Mouse (Mus musculus) heart, adult 2 months (tissue): ENCODE results near the gene Disp2.

ENCODE experiments used
- CTCF ChIP-seq: fragments of 200-600 bp; IDR thresholded peaks from 2 replicates; pipeline ENCODE4 v1.8.1; 2022; ENCODE audit warnings: antibody characterized with exemption, mild to moderate bottlenecking, moderate library complexity
- EP300 ChIP-seq: fragments of 200-500 bp; IDR thresholded peaks from 2 replicates; pipeline ENCODE4 v1.6.1; 2011; ENCODE audit warnings: low read depth, low read length, control low read depth; ENCODE audit not compliant: insufficient read depth
- POLR2A ChIP-seq: fragments of 200-500 bp; IDR thresholded peaks from 2 replicates; pipeline ENCODE4 v1.6.1; 2011; ENCODE audit warnings: mild to moderate bottlenecking, low read depth, low read length, control low read depth; ENCODE audit not compliant: insufficient read depth

DNA sequence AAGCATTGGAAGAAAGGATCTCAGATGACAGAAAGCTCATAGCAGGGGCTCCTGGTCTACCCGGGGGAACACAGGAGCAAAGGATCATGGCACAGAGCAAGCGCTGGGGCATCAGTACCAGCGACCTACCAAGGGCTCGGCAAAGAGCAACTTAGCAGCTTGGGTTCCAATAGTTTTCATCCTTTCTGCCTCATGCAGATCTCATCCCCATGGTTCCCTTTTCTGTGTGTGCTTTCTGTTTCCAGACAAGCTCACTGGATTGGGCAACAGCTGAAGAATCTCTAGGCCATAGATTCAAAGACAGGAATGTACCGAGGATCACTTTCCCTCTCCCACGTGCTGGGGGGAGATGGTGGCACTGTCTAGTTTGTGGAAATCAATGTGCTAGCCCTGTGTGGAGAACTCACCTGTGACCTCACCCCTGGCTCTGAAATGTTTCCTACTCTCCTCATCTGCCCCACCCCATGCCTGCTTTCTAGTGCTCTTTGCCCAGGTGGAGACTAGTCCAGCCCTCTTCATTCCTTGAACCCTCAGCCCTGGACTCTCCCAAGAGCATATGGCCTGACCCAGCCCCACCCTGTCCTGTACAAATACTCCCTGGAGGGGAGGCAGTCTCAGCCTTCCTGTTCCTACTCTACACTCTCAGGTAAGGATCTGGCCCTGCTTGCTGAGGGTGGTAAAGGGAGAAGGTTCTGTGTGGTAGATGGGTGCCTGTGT is 7.2 kb upstream of the Disp2 start, which contains the start of gene Phgr1:
- TF ChIP-seq CTCF = no peak
- no peak for TF ChIP-seq POLR2A
- TF ChIP-seq EP300 = no peak
